Mouse (Mus musculus): ENCODE results near the gene Ankrd63.

GRCm38 (mm10) chr2:118726873-118727272 is 23.1 kb upstream of the Ankrd63 start:
- no peak for TF ChIP-seq CTCF (IDR thresholded peaks at IDR 0.05; ENCODE audit: low read depth)
- no peak for TF ChIP-seq EP300 (IDR thresholded peaks at IDR 0.05; ENCODE audit: low read depth)
